In genomic region chr15:75088041-75088440, GRCm38 (mm10) we compare ENCODE assay signal across 12 mouse cellular contexts. TPM values are rescaled to one million over a fixed set of nuclear protein-coding genes. Genes with fewer than 3 reads are reported as not detected.
DNase-seq lines count a peak whose midpoint lies in the region; ATAC-seq and TF ChIP-seq lines count a peak whose summit lies in the region.
"Not testable (repeated sequence)": the region's sequence is repeated elsewhere in the genome, so short reads cannot be mapped to it uniquely, and the experiment has no call there.
"Had no signal": no experiment of that assay in that cellular context is flagged by ENCODE, and none has a peak within 500 bp of the region (broad histone marks: within the 10 kb centered on the region; RNA-seq: fewer than 3 reads in every experiment).

No protein-coding gene starts in this region.

- peak; percentile 26 for DNase-seq in ZHBTc4 (ENCODE audit: low read depth, low spot score)
- peak; percentile 37 for DNase-seq in cerebellum, adult 9-10 months
- DNase-seq in heart, adult 8-10 months (ENCODE audit: low spot score): peak; percentile 10
- peak; percentile 44 for DNase-seq in kidney, postnatal 0 days (ENCODE audit: low spot score)
- DNase-seq in lung, postnatal 0 days (ENCODE audit: low spot score): peak; percentile 12
- peak; percentile 16 for DNase-seq in retina, embryonic 14.5 days (ENCODE audit: low spot score)
- peak; percentile 35 for DNase-seq in thymus, postnatal 25 days

- not testable (repeated sequence) for H3K36me3 ChIP-seq in E14TG2a.4 (ENCODE audit: insufficient read depth, low read length); kidney, postnatal 0 days (ENCODE audit: insufficient read depth, low read length); lung, postnatal 0 days (ENCODE audit: insufficient read depth, low read length)

- H3K27me3 ChIP-seq in E14TG2a.4 (ENCODE audit: insufficient read depth, low read length); kidney, postnatal 0 days (ENCODE audit: insufficient read depth, low read length); lung, postnatal 0 days (replicated peaks; ENCODE audit: insufficient read depth, low read length): not testable (repeated sequence)

- not testable (repeated sequence) for TF ChIP-seq EP300 in lung, postnatal 0 days (IDR thresholded peaks at IDR 0.05)

- not testable (repeated sequence) for H3K9ac ChIP-seq in kidney, postnatal 0 days (ENCODE audit: low read depth, low read length); lung, postnatal 0 days (replicated peaks; ENCODE audit: low read depth)

- ATAC-seq in kidney, postnatal 0 days (replicated peaks; ENCODE audit: low FRiP score, low read depth); lung, postnatal 0 days: not testable (repeated sequence)

- 7% methylated on average over 2 of the region's 2 CpGs for WGBS in kidney, postnatal 0 days
- WGBS in lung, postnatal 0 days: 11% methylated on average over 2 of the region's 2 CpGs

- not testable (repeated sequence) for H3K9me3 ChIP-seq in E14TG2a.4 (ENCODE audit: low read length); kidney, postnatal 0 days (replicated peaks; ENCODE audit: low read length); lung, postnatal 0 days (ENCODE audit: low read length)

- not testable (repeated sequence) for H3K4me2 ChIP-seq in kidney, postnatal 0 days (ENCODE audit: low read length); lung, postnatal 0 days (replicated peaks; ENCODE audit: low read depth, low read length)

- H3K4me1 ChIP-seq in E14TG2a.4 (replicated peaks; ENCODE audit: low read depth, low read length); kidney, postnatal 0 days (replicated peaks; ENCODE audit: insufficient read depth, low read length); lung, postnatal 0 days (ENCODE audit: insufficient read depth, low read depth, low read length): not testable (repeated sequence)

- TF ChIP-seq CTCF in E14TG2a.4 (conservative IDR thresholded peaks at IDR 0.05; ENCODE audit: low read length): peak; percentile 35; the same call in 1 of the 2 replicates
- TF ChIP-seq CTCF in kidney, postnatal 0 days (IDR thresholded peaks at IDR 0.05; ENCODE audit: low read depth): peak; percentile 66
- peak; percentile 70 for TF ChIP-seq CTCF in lung, postnatal 0 days (IDR thresholded peaks at IDR 0.05)

- H3K27ac ChIP-seq in kidney, postnatal 0 days; lung, postnatal 0 days (ENCODE audit: low read length): not testable (repeated sequence)

- H3K4me3 ChIP-seq in E14TG2a.4 (replicated peaks; ENCODE audit: low read length); kidney, postnatal 0 days (replicated peaks; ENCODE audit: low read depth, low read length); lung, postnatal 0 days (ENCODE audit: low read depth, low read length): not testable (repeated sequence)

RNA-seq across cellular contexts. Expression of gene Ly6c2, which starts 23.7 kb away (rescaled TPM):
- total RNA-seq in heart, adult 8-10 months (2022): 1 to 10 TPM; 5.5 to 9.5 (median 6.9) TPM
- polyA plus RNA-seq in kidney, postnatal 0 days (2015; fragmentation: Nextera tagmentation; extraction: Ambion mirVana): 2.0 and 2.1 TPM in 2 replicates
- 30.5 and 47.7 TPM in 2 replicates for polyA plus RNA-seq in lung, postnatal 0 days (2015; fragmentation: Nextera tagmentation; extraction: Ambion mirVana)
- polyA plus RNA-seq: embryonic facial prominence, embryonic 12.5 days; forebrain, embryonic 15.5 days; heart, embryonic 12.5 days; neural tube, embryonic 11.5 days had no signal

RNA-seq across cellular contexts. Expression of gene Ly6c1, which starts 39.4 kb away (rescaled TPM):
- 100 to 1,000 TPM; 192 to 234 (median 218) TPM for total RNA-seq in heart, adult 8-10 months (2022)
- 82.2 and 103 TPM in 2 replicates for polyA plus RNA-seq in kidney, postnatal 0 days (2015; fragmentation: Nextera tagmentation; extraction: Ambion mirVana)
- polyA plus RNA-seq in lung, postnatal 0 days (2015; fragmentation: Nextera tagmentation; extraction: Ambion mirVana): 363 and 479 TPM in 2 replicates

Comparison
In these comparisons a context has a peak if more than half of its experiments do, and no peak if none do; other contexts are left out.
1. RNA of gene Ly6c2, which starts 23.7 kb away (polyA plus RNA-seq): 30.5 to 47.7 TPM in lung, postnatal 0 days; 2.0 to 2.1 TPM in kidney, postnatal 0 days; every median in the first group is over 10 times any median in the second.
2. Peak in every context shown above with its lines, with median percentiles within 50 percentile points of each other: CTCF ChIP-seq and DNase-seq.